Mouse (Mus musculus): ENCODE measurements around the gene Sytl1. TPM values are rescaled to one million over a fixed set of nuclear protein-coding genes. Genes with fewer than 3 reads are reported as not detected.

Sytl1 gene
- total RNA-seq, 2 experiments from 2014 or later: 0.50 to 1.5 TPM

DNA sequence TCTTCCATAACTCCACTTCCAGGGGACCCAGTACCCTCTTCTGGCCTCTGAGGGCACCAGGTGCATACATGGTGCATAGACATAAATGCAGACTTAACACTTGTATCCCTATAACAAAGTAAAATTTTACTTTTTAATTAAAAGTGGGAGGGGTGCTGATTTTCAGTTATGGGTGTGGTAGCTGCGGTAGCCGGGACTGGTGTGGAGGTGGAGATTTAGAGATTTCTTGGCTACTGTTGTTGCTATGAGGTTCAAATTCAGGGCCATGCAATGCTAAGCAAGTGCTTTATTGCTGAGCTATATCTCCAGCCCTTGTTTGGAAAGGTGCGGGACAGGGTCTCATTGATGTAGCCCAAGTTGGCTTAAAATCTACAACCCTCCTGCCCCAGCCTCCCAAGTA is 44.2 kb downstream of the Sytl1 start:
- intact Hi-C loops (cut with DNase I): loop anchor here (5.0 kb wide), 1 partner anchor 271 kb away; no protein-coding TSS in a partner anchor

GRCm38 (mm10) chr4:133217641-133218040 is 45.3 kb downstream of the Sytl1 start:
- intact Hi-C loops (cut with DNase I): loop anchor here (1.0 to 5.0 kb wide), 2 partner anchors 81 to 270 kb away; no protein-coding TSS in a partner anchor
- DNase-seq: peak; percentile 72 to 74

More for the DNA sequence above, 44.2 kb downstream of the Sytl1 start:
- DNase-seq: no peak

DNA sequence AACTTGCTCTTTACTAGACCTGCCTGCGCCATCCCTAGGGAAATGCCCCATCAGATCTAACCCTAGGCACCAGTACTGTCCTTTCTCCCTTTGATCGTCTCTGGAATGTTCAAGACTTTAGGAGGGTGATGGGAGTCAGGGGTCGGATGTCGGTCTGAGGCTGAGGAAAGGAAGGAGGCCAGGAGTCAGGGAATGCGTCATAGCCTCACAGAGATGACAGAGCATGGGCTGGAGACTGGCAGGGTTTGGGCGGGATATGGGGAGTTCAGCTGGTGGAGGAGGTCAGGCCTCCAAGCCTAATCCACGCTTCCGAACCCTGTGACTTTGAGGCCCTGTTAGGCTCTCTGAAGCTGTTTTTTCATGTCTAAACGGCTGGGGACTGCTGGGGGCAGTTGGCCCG is 49.3 kb downstream of the Sytl1 start:
- intact Hi-C loops (cut with DNase I): loop anchor here (2.0 kb wide), 1 partner anchor 205 kb away; no protein-coding TSS in a partner anchor
- no peak for DNase-seq

DNA sequence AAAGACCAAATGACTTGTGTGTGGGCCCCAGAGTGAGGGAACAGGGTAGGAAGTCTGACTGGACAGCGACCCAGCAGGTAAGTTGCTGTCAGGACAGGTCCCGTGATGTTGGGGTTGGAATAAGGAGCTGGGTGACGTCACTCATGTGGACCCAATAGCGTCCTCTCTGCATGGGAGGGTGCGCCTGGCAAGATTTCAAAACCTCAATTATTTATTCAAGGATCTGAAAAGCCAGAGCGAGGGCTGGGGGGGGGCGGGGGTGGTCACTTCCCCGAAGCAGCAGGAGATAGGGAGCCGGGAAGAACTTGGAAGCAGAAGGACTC is 49.7 kb downstream of the Sytl1 start:
- intact Hi-C loops (cut with DNase I): loop anchor here (2.0 kb wide), 1 partner anchor 204 kb away; no protein-coding TSS in a partner anchor
- no peak for DNase-seq

DNA sequence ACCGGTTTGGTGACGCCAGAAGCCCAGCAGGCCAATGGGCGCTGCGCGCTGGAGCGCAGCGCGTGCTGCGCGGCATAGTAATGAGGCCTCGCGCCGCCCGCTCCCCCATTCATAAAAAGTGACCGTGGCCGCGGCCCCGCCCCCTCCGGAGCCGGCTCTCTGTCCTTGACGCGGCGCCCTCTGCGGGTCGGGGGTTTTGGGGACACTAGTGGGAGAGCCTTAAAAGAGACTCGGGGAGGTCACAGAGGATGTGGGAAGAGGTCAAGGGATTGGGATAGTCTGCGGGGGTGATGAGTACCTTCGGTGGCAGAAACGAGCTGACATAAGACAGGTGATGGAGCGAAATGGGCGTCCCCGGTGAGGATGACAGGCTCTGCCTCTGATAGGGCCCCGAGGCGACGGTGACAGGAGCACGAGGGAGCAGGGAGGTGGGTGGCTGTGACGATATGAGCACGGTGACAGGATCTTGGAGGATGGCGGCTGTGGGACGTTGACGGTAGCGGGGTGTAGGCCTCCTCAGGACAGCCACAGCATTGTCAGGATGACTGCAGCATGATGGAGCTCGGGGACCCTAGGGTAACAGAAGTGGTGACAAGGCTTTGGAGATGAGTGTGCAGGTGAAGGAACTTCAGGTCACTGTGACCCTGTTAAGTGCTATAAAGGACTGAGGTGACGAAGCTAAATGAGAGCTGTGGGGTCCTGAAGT is 50.2 kb downstream of the Sytl1 start:
- DNase-seq: peak; percentile 80 to 83
- intact Hi-C loops (cut with DNase I): loop anchor here (2.0 kb wide), 1 partner anchor 204 kb away; no protein-coding TSS in a partner anchor

DNA sequence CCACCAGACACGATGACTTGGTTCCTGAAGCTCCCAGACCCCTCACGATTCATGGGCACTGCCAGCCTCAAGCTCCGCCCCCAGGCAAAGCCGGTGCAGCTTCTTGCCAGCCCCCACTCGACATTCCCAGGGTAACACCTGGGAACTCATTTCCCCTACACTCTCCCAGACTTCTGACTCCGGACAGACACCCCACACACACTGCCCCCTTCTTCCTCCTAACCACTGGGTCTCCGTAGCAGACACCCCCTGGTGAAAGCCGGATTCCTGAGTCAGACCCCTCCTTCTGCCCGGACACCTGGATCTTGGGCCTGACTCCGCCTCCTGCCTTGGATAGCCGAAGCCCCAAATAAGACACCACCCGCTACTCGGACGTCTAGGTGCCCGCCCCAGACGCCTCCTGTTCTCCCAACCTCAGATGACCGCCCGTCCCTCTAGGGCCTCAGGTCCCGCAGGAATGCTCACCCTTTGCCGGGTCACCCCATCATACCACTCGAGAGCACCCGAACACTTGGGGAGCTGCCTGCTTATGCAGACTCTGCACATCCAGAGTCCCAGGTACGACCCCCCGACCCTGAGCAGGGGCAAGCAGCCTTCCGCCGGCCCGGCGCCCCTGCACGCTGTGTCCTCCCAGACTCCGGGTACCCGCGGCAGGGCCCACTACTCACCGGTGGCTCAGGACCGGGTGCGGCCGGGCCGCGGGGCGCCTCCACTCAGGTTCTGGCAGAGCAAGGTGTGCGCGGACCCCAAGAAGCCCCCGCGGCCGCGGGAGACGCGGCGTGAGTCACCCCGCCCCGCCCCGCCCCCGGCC is 51.0 kb downstream of the Sytl1 start, which contains the start of the genes Cd164l2 and Gpr3:
Cd164l2 (plus strand) TSS at position 381 of the 811 bp plus-strand sequence.
Gpr3 (minus strand) TSS at position 786 of the 811 bp plus-strand sequence.
- intact Hi-C loops (cut with DNase I): loop anchor here (2.0 kb wide), 1 partner anchor 203 kb away; no protein-coding TSS in a partner anchor

GRCm38 (mm10) chr4:133210788-133211390 is 52.0 kb downstream of the Sytl1 start:
- intact Hi-C loops (cut with DNase I): no loop called here
- no peak for DNase-seq

More for the DNA sequence above, 51.0 kb downstream of the Sytl1 start, which contains the start of the genes Cd164l2 and Gpr3:
- DNase-seq: peak in 1 of 2 experiments; percentile 40

DNA sequence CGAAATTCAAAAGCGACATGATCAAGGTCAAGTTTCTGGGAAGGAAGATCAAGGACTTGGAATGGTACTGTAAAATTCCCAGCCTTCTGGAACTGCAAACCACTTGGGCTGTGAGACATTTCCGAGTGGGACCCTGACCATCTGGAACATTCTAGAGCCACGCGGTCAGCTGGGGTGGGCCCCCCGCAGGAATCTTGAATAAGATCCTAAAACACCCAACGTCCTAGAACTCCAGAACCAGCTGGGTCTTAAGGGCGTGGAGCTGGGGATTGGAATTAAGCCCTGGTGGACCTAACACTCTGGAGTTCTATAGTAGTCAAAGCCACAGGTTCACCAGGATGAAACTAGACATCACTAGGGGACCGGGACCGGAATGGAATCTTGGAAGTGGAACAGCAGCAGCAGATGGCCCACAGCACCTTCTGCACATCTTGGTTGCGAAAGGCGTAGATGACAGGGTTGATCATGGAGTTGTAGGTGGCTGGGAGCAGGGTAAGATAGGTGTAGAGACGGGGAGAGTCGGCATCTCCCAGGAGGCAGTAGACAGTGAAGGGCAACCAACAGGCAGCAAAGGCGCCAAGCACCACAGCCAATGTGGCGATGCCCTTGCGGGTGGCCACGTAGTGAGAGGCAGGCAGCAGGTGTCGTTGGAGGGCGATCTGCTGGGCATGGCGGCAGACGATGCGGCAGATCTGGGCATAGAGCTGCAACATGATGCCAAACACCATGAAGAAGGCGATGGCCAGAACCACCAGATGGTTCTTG is 52.7 kb downstream of the Sytl1 start:
- intact Hi-C loops (cut with DNase I): no loop called here
- no peak for DNase-seq

- intact Hi-C loops (cut with DNase I): no loop called here
- peak; percentile 48 to 57 for DNase-seq
These were observed 53.5 kb downstream of the Sytl1 start for GRCm38 (mm10) chr4:133209366-133209765.

DNA sequence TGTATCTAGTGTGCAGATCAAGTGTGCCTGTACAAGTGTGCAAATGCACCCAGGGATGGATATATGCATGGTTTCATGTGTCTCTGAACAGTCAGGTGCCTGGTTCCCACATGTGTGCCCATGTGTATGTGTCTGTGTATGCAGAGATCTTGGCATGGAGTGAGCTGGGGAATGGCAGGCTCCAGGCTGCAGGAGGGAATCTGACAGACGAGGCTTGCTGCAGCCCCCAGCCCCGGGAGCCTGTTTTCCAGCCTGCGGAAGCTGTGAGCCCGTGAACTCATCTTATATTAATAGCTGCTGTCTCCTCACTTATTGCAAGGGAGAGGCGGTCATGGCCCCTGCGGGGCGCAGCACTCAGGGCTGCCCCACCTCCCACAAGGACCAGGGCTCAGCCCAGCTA is 58.5 kb downstream of the Sytl1 start:
- intact Hi-C loops (cut with DNase I): no loop called here
- no peak for DNase-seq

DNA sequence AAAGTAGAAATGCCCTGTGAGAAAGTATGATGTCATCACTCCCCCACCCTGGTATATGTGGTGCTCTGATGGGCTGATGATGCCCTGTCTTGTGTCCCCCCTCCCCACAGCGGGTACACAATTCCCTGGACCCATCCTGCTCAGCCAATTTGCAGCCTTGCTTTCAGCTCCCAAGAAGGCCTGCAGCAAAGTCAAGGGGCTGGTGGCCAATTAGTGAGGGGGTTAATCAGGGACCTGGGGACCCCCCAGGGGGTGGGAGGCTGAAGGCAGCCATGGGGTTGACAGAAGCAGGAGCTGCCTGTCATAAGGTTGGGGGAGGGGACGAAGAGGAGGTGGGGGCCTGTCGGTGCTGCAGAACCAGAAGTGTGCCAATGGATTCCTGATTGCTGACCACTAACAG is 59.3 kb downstream of the Sytl1 start:
- no peak for DNase-seq
- intact Hi-C loops (cut with DNase I): no loop called here

Other genes with a start within 250 kb of the Sytl1 start
- gene Wasf2, start 132.6 kb downstream of the Sytl1 start, total RNA-seq (2021): 10 to 100 TPM; 81.4 to 89.2 TPM
- under 1 TPM in 1 of 2 experiments, not detected in 1; 0.51 TPM for gene Cd164l2, start 51.0 kb downstream of the Sytl1 start, total RNA-seq (2021)
- under 1 TPM in 1 of 2 experiments, not detected in 1; 0.16 TPM for gene Gpr3, start 50.6 kb downstream of the Sytl1 start, total RNA-seq (2021)
- 10 to 100 TPM; 15.5 to 20.1 TPM for gene Map3k6, start 22.3 kb downstream of the Sytl1 start, total RNA-seq (2021)
- gene Tmem222, start 14.7 kb upstream of the Sytl1 start, total RNA-seq (2021): 10 to 100 TPM; 30.6 to 30.7 TPM
- gene Wdtc1, start 90.4 kb upstream of the Sytl1 start, total RNA-seq (2021): 10 to 100 TPM; 82.0 to 88.2 TPM
- 10 to 100 TPM; 17.6 to 18.8 TPM for gene Slc9a1, start 106.6 kb upstream of the Sytl1 start, total RNA-seq (2021)
- 1 to 10 TPM; 2.1 to 2.2 TPM for gene Tent5b, start 217.0 kb upstream of the Sytl1 start, total RNA-seq (2021)
- gene Trnp1, start 235.4 kb upstream of the Sytl1 start, total RNA-seq (2021): 1 to 10 TPM; 1.7 to 2.0 TPM